ENCODE assay signal across 22 mouse cellular contexts in the genomic region with DNA sequence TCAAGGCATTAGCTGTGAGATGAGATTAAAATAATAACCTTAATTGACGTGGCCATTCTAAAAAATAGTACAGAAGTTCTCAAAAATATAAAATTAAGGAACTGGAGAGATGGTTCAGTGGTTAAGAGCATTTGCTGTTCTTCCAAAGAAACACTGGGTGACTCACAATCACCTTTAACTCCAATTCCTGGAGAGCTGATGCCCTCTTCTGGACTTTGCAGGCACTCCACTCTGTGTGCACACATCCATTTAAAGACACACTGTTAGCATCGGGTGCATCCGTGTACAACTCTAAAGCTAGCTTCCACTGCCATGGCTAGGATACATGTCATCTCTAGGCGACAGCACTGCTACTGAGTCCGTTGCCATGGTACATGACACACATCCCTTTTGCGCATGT. TPM values are rescaled to one million over a fixed set of nuclear protein-coding genes. Genes with fewer than 3 reads are reported as not detected.
DNase-seq lines count a peak whose midpoint lies in the region; ATAC-seq and TF ChIP-seq lines count a peak whose summit lies in the region.
"Had no signal": no experiment of that assay in that cellular context is flagged by ENCODE, and none has a peak within 500 bp of the region (broad histone marks: within the 10 kb centered on the region; RNA-seq: fewer than 3 reads in every experiment).

No protein-coding gene starts in this region.

- H3K27ac ChIP-seq in forebrain, postnatal 0 days (ENCODE audit: low read depth, low read length), result no peak overlapping the region
- no peak overlapping the region for H3K27ac ChIP-seq in forebrain, embryonic 16.5 days (ENCODE audit: low read length)
- no peak overlapping the region for H3K27ac ChIP-seq in left cerebral cortex, adult 2 months
- H3K27ac ChIP-seq: embryonic facial prominence, embryonic 15.5 days; forebrain, embryonic 10.5 days; liver, embryonic 15.5 days; midbrain, embryonic 12.5 days had no signal

- DNase-seq in forebrain, postnatal 0 days, result no peak
- no peak for DNase-seq in left cerebral cortex, adult 2 months (ENCODE audit: extremely low spot score in 1 of 2, low spot score in 2 of 2)
- no peak for DNase-seq in left cerebral cortex, adult 11 months (ENCODE audit: low spot score)
- DNase-seq in 416B (ENCODE audit: low read depth), result peak; percentile 47
- DNase-seq in MEL-GATA-1-ER (ENCODE audit: extremely low read depth, low read depth), result peak; percentile 19
- no peak for DNase-seq in cerebellum, adult 9-10 months
- DNase-seq in right cerebral cortex, postnatal 36 days (ENCODE audit: low spot score in 2 of 2), result no peak
- DNase-seq: B cell, adult 2 months; cerebellum, postnatal 10 days; heart, postnatal 4 days; kidney, adult 9 months; lung, postnatal 4 days; retina, postnatal 1 day; thymus, adult 18-20 months had no signal

- peak; percentile 50 for TF ChIP-seq CTCF in forebrain, postnatal 0 days (IDR thresholded peaks at IDR 0.05; ENCODE audit: low read depth)
- peak; percentile 7 for TF ChIP-seq CTCF in left cerebral cortex, adult 2 months (IDR thresholded peaks at IDR 0.05)

- 91% methylated on average over 6 of the region's 6 CpGs for WGBS in forebrain, postnatal 0 days
- WGBS in forebrain, embryonic 16.5 days, result 96% methylated on average over 6 of the region's 6 CpGs

- no peak for ATAC-seq in forebrain, postnatal 0 days
- ATAC-seq in forebrain, embryonic 16.5 days, result no peak
- ATAC-seq: activated CD4-positive, CD25-positive, alpha-beta regulatory T cell, adult 4 months had no signal

- H3K9ac ChIP-seq in forebrain, postnatal 0 days, result no peak overlapping the region
- no peak overlapping the region for H3K9ac ChIP-seq in forebrain, embryonic 16.5 days (replicated peaks; ENCODE audit: low read depth, low read length)
- H3K9ac ChIP-seq: embryonic facial prominence, embryonic 15.5 days; heart, embryonic 12.5 days; liver, embryonic 15.5 days; midbrain, embryonic 12.5 days had no signal

- no peaks in the 10 kb centered on the region for H3K27me3 ChIP-seq in forebrain, postnatal 0 days (ENCODE audit: insufficient read depth, low read length)
- no peaks in the 10 kb centered on the region for H3K27me3 ChIP-seq in forebrain, embryonic 16.5 days (replicated peaks; ENCODE audit: control insufficient read depth, insufficient read depth, low read length)
- H3K27me3 ChIP-seq: embryonic facial prominence, embryonic 15.5 days; heart, embryonic 12.5 days; liver, embryonic 15.5 days; midbrain, embryonic 12.5 days had no signal

- H3K4me3 ChIP-seq in forebrain, postnatal 0 days (ENCODE audit: low read depth, low read length), result no peak overlapping the region
- no peak overlapping the region for H3K4me3 ChIP-seq in forebrain, embryonic 16.5 days (replicated peaks; ENCODE audit: low read length)
- H3K4me3 ChIP-seq in left cerebral cortex, adult 2 months, result no peak overlapping the region
- H3K4me3 ChIP-seq: embryonic facial prominence, embryonic 15.5 days; forebrain, embryonic 10.5 days; heart, embryonic 12.5 days; liver, embryonic 15.5 days; midbrain, embryonic 12.5 days; myocyte had no signal

- H3K36me3 ChIP-seq in forebrain, postnatal 0 days (ENCODE audit: insufficient read depth), result no peaks in the 10 kb centered on the region
- no peaks in the 10 kb centered on the region for H3K36me3 ChIP-seq in forebrain, embryonic 16.5 days (ENCODE audit: control insufficient read depth, insufficient read depth)
- H3K36me3 ChIP-seq: embryonic facial prominence, embryonic 15.5 days; forebrain, embryonic 10.5 days; heart, embryonic 12.5 days; liver, embryonic 15.5 days; midbrain, embryonic 12.5 days had no signal

- intact Hi-C loops in left cerebral cortex, adult 2 months (cut with DNase I), result no loop called here

- H3K4me1 ChIP-seq in forebrain, postnatal 0 days (ENCODE audit: insufficient read depth), result no peaks in the 10 kb centered on the region
- H3K4me1 ChIP-seq in forebrain, embryonic 16.5 days (replicated peaks; ENCODE audit: control insufficient read depth, insufficient read depth, low read length), result no peaks in the 10 kb centered on the region
- H3K4me1 ChIP-seq: embryonic facial prominence, embryonic 15.5 days; liver, embryonic 15.5 days; midbrain, embryonic 12.5 days had no signal

- H3K9me3 ChIP-seq in forebrain, postnatal 0 days (ENCODE audit: low read length), result no peaks in the 10 kb centered on the region
- no peaks in the 10 kb centered on the region for H3K9me3 ChIP-seq in forebrain, embryonic 16.5 days (ENCODE audit: control insufficient read depth, low read length)
- H3K9me3 ChIP-seq: embryonic facial prominence, embryonic 15.5 days; liver, embryonic 15.5 days had no signal

- H3K4me2 ChIP-seq in forebrain, postnatal 0 days (ENCODE audit: low read depth), result no peak overlapping the region
- H3K4me2 ChIP-seq in forebrain, embryonic 16.5 days (ENCODE audit: low read length), result no peak overlapping the region
- H3K4me2 ChIP-seq: embryonic facial prominence, embryonic 15.5 days; heart, embryonic 12.5 days; liver, embryonic 15.5 days; midbrain, embryonic 12.5 days had no signal

RNA-seq across cellular contexts. Expression of gene Fam136a, which starts 35.5 kb away (rescaled TPM):
- total RNA-seq in forebrain, postnatal 0 days (2014; rRNA removed), result 65.9 and 85.8 TPM in 2 replicates
- polyA plus RNA-seq in forebrain, postnatal 0 days (2015; fragmentation: Nextera tagmentation; extraction: Ambion mirVana), result 75.1 and 75.2 TPM in 2 replicates
- polyA plus RNA-seq in forebrain, embryonic 16.5 days (2015; fragmentation: Nextera tagmentation; extraction: Ambion mirVana), result 128 TPM in 2 replicates
- 10 to 100 TPM; 21.3 to 21.8 TPM for total RNA-seq in left cerebral cortex, adult 2 months (2021)

RNA-seq across cellular contexts. Expression of gene Snrpg, which starts 41.2 kb away (rescaled TPM):
- 72.0 and 101 TPM in 2 replicates for total RNA-seq in forebrain, postnatal 0 days (2014; rRNA removed)
- 308 and 448 TPM in 2 replicates for polyA plus RNA-seq in forebrain, postnatal 0 days (2015; fragmentation: Nextera tagmentation; extraction: Ambion mirVana)
- 420 and 457 TPM in 2 replicates for polyA plus RNA-seq in forebrain, embryonic 16.5 days (2015; fragmentation: Nextera tagmentation; extraction: Ambion mirVana)
- total RNA-seq in left cerebral cortex, adult 2 months (2021), result 10 to 100 TPM; 54.8 to 61.9 TPM

Comparison
In these comparisons a context has a peak if more than half of its experiments do, and no peak if none do; other contexts are left out.
1. DNase-seq: peak in 416B (single experiment) and MEL-GATA-1-ER (single experiment); none in forebrain, postnatal 0 days (single experiment), left cerebral cortex, adult 2 months (0 of 2), left cerebral cortex, adult 11 months (single experiment), cerebellum, adult 9-10 months (single experiment) and right cerebral cortex, postnatal 36 days (0 of 2).